Mouse (Mus musculus) erythroblast, embryonic 14.5 days (primary cell): ENCODE results near the gene Myo1g. TPM values are rescaled to one million over a fixed set of nuclear protein-coding genes. Genes with fewer than 3 reads are reported as not detected.

ENCODE experiments used
- H3K27me3 ChIP-seq: 2 replicates; pipeline ENCODE4 v1.6.1; 2012; ENCODE audit warnings: inconsistent platforms; ENCODE audit not compliant: control insufficient read depth
- H3K36me3 ChIP-seq: 2 replicates; pipeline ENCODE4 v1.6.1; 2012; ENCODE audit warnings: mild to moderate bottlenecking, inconsistent platforms; ENCODE audit not compliant: control insufficient read depth
- H3K4me1 ChIP-seq: 2 replicates; pipeline ENCODE4 v1.6.1; 2012; ENCODE audit warnings: inconsistent platforms; ENCODE audit not compliant: control insufficient read depth
- H3K4me3 ChIP-seq: replicated peaks from 2 replicates; pipeline ENCODE3; 2012; ENCODE audit warnings: moderate library complexity, mild to moderate bottlenecking, inconsistent platforms
- H3K9me3 ChIP-seq: 2 replicates; pipeline ENCODE4 v1.6.1; 2012; ENCODE audit warnings: low read length, inconsistent platforms, mixed read lengths; ENCODE audit not compliant: control insufficient read depth
- GATA1 ChIP-seq: IDR thresholded peaks from 2 replicates; pipeline ENCODE4 v1.6.1; 2012; ENCODE audit warnings: low read length, inconsistent platforms, mixed read lengths
- TAL1 ChIP-seq: IDR thresholded peaks from 3 replicates; pipeline ENCODE4 v1.6.1; 2012; ENCODE audit warnings: low read length, inconsistent platforms, mixed read lengths
- polyA plus RNA-seq: library from polyadenylated mRNA; stranded (reverse); fragments of >175 nt; gene quantifications from 2 replicates; pipeline ENCODE4 v1.2.3, GENCODE M21; 2012

The Myo1g gene
- polyA plus RNA-seq = 0.15 and 0.20 TPM in 2 replicates

DNA sequence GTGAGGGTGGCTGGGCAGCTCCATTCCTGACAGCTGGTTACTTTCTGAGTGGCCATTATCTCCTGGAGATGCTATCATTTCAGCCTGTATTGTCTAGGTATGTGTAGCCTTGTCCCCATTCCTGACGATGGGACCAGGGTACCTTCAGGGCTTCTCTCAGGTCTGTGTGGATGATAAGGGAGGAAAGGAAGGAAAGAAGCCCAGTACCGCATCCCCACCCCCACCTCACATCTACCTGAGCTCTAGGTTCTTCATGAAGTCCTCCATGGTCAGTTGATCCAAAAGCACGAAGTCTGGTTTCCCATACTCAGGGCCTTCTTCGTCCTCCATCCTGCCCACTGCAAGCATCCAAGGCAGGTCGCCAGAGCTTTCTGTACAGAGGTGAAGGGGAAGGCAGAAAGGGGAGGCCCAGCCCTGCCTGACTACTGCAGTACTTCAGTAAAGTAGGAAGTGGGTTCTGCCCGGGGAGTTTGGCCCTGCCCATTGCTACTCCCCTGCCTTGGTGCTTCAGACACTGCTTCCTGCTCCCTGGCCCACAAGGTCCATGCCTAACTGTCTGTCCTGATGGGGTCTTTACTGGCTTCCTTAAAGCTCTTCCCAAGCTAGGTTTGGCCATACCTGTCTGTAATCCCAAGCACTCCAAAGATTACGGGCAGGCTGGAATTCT lies at the start of gene Myo1g:
Gene Myo1g, minus strand, starts transcription at position 459 of the 667 bp plus-strand sequence.
- H3K4me1 ChIP-seq = peaks cover 27% of the 10 kb centered on the region
- peaks cover 24% of the 10 kb centered on the region for H3K36me3 ChIP-seq
- TF ChIP-seq GATA1 = no peak
- TF ChIP-seq TAL1 = no peak
- no peak within 1 kb of the TSS for H3K4me3 ChIP-seq
- peaks cover 2% of the 10 kb centered on the region; the same call in 1 of the 2 replicates for H3K27me3 ChIP-seq
- H3K9me3 ChIP-seq = no peaks in the 10 kb centered on the region

DNA sequence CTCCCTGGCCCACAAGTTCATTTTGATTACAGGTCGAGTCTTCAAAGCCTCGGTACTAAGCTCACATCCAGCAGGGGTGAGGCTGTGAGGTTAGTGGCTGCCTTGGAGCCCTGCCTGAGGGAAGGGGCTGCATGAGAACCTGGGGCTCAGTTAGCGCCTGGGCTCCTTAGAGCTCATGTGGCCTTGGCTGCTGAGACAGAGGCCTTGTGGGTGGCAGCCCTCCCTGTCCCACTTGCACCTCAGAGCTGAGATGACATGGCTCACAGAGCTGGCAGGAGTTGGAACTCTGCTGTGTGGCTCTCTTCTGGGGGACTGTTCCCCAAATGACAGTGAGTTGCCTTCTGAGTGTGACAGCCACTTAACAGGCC lies 48.6 kb upstream of the Myo1g start:
- Histone ChIP-seq H3K27me3 (no peaks in the 10 kb centered on the region), H3K9me3 (no peaks in the 10 kb centered on the region), H3K36me3 (peaks cover 67% of the 10 kb centered on the region), H3K4me1 (peaks cover 36% of the 10 kb centered on the region), H3K4me3 (no peak overlapping the region)
- TF ChIP-seq TAL1 (no peak), GATA1 (no peak)

DNA sequence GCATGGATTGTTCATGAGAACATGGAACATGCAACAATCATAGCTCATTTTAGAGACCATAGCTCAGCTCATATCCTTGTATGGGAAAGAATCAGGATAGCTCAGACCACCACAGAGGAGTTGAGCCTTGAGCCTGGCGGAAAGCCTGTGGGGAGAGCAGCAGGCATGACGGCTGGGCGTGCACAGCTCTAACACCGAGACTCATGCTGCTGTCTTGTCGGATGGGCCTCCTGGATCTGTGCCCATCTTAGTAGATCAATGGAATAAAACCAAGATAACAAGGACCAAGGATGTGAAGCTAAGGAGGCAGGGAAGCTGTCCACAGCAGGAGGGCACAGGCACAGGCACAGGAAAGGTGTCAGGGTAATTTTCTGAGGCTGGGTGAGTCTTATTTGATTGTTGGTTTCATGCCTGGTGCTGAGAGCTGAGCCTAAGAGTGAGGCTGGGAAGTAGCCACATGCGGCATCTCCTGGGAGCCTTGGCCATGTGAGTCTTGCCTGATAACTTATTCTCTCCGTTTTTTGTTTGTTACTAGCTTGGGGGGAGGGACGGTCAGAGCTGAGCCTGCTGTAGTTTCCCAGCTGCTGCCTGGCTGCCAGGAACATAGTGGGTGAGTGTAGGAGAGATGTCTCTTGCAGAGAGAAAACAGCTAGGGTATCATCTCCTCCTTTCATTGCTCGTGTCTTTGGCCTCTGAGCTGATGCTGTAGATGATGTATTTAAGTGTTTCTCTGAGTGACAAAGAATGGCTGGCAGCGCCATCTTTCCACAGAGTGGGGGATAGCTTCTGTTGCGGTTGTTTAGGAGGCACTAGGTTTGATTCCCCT lies 48.0 kb upstream of the Myo1g start:
- peaks cover 36% of the 10 kb centered on the region for H3K4me1 ChIP-seq
- peaks cover 67% of the 10 kb centered on the region for H3K36me3 ChIP-seq
- no peak overlapping the region for H3K4me3 ChIP-seq
- H3K27me3 ChIP-seq = no peaks in the 10 kb centered on the region
- H3K9me3 ChIP-seq = no peaks in the 10 kb centered on the region
- TF ChIP-seq GATA1 = no peak
- no peak for TF ChIP-seq TAL1

DNA sequence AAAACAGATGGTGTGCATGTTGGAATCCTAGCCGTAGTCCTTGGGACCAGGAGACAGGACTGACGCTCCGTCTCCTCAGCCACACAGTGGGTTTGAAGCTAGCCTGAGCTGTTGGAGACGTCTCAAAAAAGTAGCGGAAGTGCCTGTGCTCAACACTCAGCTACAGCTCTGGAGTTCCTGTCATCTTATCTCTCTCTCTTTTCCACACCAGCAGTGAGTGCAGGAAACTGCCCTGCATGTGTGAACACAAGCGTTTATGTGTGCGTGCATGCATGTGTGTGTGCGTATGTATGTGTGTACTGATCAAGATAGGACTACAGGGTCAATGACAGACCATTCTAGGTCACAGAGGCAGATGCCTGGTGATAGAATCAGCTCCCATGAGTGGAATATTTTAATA lies 47.2 kb upstream of the Myo1g start:
- Histone ChIP-seq H3K36me3 (peaks cover 67% of the 10 kb centered on the region), H3K4me3 (no peak overlapping the region), H3K27me3 (no peaks in the 10 kb centered on the region), H3K4me1 (peaks cover 36% of the 10 kb centered on the region), H3K9me3 (no peaks in the 10 kb centered on the region)
- TF ChIP-seq GATA1 (no peak), TAL1 (no peak)

DNA sequence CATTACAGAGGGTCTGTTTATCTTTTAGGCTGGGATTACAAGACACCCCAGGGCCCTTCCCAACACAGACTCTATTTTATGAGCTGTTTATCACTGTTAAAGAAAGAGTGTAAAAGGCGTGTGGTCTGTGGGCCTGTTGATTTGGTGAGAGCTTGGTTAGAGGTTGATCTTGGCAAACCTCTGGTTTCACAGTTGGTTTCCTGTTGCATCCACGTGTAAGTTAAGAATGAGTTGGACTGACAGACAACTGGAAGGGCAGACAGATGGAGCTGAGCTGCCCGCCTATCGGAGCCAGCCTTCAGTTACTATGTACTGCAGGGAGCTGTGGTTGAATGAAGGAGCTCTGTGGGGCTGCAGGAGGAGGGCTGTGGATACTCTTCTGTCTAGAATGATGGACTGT lies 45.7 kb upstream of the Myo1g start:
- H3K36me3 ChIP-seq = peaks cover 62% of the 10 kb centered on the region

DNA sequence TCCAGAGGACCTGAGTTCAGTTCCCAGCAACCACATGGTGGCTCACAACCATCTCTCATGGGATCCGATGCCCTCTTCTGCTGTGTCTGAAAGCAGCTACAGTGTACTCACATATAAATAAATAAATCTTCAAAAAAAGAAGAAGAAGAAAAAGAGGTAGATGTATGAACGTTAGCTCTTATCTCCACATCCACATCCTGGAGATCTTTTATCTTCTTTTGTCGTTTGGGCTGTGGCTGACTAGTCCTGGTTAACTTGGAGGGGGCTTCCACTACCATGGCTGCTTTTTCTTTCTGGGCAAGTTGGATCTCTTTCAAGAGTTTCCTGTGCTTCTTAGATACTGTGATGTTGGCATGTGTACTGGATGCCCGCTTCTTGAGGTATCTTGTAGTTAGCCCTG lies 42.4 kb upstream of the Myo1g start:
- Histone ChIP-seq H3K4me3 (no peak overlapping the region), H3K36me3 (peaks cover 49% of the 10 kb centered on the region), H3K9me3 (no peaks in the 10 kb centered on the region), H3K27me3 (no peaks in the 10 kb centered on the region), H3K4me1 (peaks cover 37% of the 10 kb centered on the region)
- TF ChIP-seq GATA1 (no peak), TAL1 (no peak)

More for the DNA sequence above, 45.7 kb upstream of the Myo1g start:
- H3K9me3 ChIP-seq = no peaks in the 10 kb centered on the region
- H3K4me1 ChIP-seq = peaks cover 48% of the 10 kb centered on the region
- H3K27me3 ChIP-seq = no peaks in the 10 kb centered on the region
- H3K4me3 ChIP-seq = no peak overlapping the region
- no peak for TF ChIP-seq GATA1
- no peak for TF ChIP-seq TAL1

DNA sequence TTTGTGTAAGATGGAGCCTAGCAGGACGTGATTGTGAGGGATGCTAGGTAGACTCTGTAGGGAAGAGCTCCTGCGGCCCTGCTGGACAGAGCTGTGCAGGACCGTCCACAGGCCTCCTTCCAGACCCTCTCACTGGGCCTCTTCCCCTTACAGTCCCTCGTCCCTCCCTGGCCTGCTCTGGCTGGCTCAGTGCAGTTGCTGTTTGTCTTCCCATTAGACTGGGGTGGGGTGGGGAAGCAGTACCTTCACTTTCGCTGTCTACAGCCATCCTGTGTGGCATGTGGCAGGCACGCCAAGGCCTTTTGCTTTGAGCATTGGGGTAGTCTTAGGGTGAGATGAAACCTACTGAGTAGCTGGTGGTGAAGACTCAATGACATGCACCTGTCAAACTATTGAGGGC lies 41.6 kb upstream of the Myo1g start:
- no peak for TF ChIP-seq GATA1
- TF ChIP-seq TAL1 = no peak
- H3K4me3 ChIP-seq = no peak overlapping the region
- H3K36me3 ChIP-seq = peaks cover 52% of the 10 kb centered on the region
- peaks cover 32% of the 10 kb centered on the region for H3K4me1 ChIP-seq
- H3K9me3 ChIP-seq = no peaks in the 10 kb centered on the region
- no peaks in the 10 kb centered on the region for H3K27me3 ChIP-seq

DNA sequence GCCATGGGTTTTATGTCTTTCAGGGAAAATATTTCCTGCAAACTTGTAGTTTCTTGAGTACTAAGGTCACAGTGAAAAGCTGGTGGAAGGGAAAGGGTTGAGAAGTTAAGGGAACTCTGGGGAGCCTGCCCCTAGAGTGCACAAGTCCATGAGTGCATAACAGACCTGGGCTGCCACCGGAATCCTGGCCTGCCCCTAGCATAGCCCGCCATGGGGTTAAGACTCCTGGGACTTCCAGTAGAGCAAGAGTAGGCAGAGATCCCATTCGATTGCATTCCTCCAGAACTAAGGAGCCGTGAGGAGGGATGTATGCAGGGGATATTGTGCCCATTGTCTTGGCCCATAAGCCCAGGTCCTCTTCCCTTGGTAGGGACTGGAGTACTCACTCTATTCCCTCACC lies 40.7 kb upstream of the Myo1g start:
- Histone ChIP-seq H3K4me1 (peaks cover 30% of the 10 kb centered on the region), H3K9me3 (no peaks in the 10 kb centered on the region), H3K4me3 (no peak overlapping the region), H3K36me3 (peaks cover 54% of the 10 kb centered on the region), H3K27me3 (no peaks in the 10 kb centered on the region)
- no peak for TF ChIP-seq TAL1
- TF ChIP-seq GATA1 = no peak

DNA sequence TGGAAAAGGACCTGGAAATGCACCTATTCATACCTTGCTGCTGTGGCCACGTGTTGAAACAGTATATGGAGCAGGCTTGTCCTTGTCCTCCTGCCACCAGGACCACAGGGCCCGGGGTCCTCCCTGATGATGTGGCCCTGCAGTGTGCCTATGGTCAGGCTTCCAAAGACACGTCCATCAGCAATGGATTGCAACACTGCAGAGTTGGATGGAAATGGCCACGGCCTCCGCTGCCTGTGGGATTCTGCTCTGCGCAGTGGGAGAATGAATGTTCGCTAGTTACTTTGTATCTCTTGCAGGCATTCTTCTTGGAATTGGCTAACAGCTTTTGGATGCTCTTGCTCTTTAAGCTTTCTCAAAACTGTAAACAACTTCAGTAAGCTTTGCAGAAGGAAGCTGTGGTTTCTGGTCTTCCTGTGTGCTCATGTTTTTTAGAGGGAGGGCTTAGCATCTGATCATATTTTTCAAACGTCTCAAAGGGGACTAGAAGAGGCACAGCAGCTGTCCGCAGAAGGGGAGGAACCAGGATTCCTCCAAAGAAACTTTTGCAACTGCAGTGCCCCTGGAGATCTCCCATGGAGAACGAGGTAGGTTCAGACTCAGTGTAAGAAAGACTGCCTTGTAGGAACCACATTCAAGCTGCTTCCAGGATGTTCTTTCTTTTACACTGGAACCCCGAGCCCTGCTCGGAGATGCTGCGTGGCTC lies 40.0 kb upstream of the Myo1g start:
- peaks cover 30% of the 10 kb centered on the region for H3K4me1 ChIP-seq
- no peak overlapping the region for H3K4me3 ChIP-seq
- peaks cover 52% of the 10 kb centered on the region for H3K36me3 ChIP-seq
- TF ChIP-seq GATA1 (no peak), TAL1 (no peak)
- H3K27me3 ChIP-seq = no peaks in the 10 kb centered on the region
- H3K9me3 ChIP-seq = no peaks in the 10 kb centered on the region
